Mouse (Mus musculus): ENCODE measurements around the gene BC004004.
A peak's percentile ranks its signal among the peaks of the same experiment; 100 is the strongest.
"Not testable (repeated sequence)": the region's sequence is repeated elsewhere in the genome, so short reads cannot be mapped to it uniquely, and the experiment has no call there.

BC004004 gene

DNA sequence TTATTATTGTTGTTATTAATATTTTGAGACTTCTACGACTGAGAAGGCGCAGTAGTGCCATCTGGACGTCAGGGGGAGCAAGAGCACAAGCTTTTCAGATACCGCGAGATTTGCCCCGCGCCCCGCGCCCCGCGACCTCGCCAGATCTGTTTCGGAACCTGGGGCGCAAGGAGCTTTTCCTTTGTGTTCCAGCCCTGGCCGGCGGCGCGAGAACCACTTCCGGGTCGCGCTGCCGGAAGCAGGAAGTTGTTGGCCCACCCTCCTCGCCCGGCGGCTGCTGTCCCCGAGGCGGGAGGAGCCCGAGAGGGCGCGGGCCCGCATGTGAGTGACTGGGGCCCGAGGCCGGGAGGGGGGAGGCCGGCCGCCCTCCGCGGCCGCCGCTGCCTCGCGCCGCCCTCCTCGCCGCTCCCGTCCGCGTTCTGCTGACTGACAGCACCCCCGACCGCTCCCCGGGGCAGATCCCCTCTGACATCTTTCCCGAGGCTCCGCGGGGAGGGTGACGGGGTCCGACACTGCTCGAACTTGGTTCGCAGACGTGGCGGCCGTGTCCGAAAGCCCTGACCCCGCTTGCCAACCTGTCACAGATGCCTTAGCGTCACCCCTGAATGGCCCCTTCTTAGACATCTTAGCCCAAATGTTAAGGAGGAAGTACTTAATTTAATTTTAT, at the start of gene BC004004:
TSS of gene BC004004 (plus strand) at position 107 of the 667 bp plus-strand sequence.
- DNase-seq (ENCODE audit: low read depth, low spot score), result peak; percentile 98

- no peak for DNase-seq (ENCODE audit: low read depth, low spot score)
Observed at GRCm38 (mm10) chr17:29220631-29221030, 48.0 kb upstream of the BC004004 start.

GRCm38 (mm10) chr17:29231109-29231508, 37.5 kb upstream of the BC004004 start:
- DNase-seq (ENCODE audit: low read depth, low spot score), result no peak

DNA sequence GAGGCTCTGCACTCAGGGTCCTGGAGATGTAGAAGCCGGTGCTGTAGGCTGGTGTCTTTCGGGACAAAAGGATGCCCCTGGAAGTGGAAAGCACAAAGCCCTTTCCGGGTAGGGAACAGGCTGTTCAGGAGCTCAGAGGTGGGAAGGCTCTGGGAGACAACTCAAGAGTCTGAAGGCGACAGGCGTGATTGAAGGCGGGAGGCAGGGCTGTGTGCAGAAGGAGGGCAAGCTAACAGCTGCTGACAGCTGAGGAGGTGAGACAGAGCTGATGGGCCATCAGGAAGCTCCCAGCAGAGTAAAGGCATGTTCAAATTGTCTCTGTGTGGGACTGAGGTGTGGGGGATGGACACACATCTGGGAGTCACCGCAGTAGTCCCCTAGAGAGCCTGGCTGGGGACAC, 32.5 kb upstream of the BC004004 start:
- DNase-seq (ENCODE audit: low read depth, low spot score), result peak; percentile 71

- no peak for DNase-seq (ENCODE audit: low read depth, low spot score)
Observed at GRCm38 (mm10) chr17:29237267-29237771, 31.3 kb upstream of the BC004004 start.

DNA sequence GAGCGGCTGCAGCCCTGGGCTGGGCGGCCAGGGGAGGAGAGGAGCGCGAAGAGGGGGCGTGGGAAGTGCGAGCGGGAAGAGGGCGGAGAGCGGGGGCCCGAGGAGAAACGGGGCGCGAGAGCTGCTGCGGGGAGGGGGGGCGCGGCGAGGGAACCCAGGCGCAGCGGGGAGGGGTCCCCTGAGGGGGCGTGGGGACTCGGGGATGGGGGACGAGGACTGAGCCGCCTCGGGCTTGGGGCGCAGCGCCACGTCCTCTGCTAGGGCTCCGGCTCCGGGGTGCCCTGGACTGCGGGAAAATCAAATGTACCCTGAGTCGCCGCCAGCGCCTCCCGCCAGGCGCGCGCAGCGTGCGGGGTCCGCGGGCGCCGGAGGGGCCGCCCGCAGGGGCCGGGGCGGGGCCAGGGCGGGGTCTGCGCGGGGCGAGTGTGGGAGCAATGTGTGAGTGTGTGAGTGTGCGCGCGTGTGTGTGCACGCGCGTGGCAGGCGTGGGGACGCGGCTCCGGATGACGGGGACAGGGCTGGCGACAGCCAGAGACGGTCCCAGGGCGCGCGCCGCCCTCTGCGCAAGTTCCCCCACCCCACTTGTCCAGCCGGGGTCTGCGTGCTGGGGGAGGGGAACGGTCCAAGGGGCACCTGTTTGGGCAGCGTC, 30.7 kb upstream of the BC004004 start, which contains the start of gene Cpne5:
TSS of gene Cpne5 (minus strand) at position 396 of the 649 bp plus-strand sequence.
- DNase-seq (ENCODE audit: low read depth, low spot score), result peak; percentile 59

- DNase-seq (ENCODE audit: low read depth, low spot score), result no peak
Observed at GRCm38 (mm10) chr17:29238421-29238945, 30.1 kb upstream of the BC004004 start.

DNA sequence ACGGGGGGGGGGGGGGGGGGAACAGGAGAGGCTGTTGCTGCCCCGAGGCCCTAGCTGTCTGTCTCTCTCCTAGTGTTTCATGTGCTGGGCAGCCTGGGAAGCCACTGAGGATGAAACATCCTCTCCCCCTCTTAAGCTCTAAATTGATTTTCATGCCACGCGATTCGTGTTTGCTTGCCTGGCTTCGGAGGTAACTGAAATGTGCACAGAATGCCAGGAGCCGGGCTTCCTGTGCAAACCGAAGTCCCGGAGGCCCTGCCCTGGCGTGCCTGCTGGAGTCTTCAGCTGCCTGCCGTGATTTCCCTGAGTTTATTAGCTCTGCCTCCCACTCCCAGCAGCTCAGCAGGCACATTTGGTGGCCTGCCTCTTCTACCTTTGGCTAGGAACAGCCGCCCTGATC, 23.7 kb upstream of the BC004004 start:
- DNase-seq (ENCODE audit: low read depth, low spot score), result peak; percentile 40

DNA sequence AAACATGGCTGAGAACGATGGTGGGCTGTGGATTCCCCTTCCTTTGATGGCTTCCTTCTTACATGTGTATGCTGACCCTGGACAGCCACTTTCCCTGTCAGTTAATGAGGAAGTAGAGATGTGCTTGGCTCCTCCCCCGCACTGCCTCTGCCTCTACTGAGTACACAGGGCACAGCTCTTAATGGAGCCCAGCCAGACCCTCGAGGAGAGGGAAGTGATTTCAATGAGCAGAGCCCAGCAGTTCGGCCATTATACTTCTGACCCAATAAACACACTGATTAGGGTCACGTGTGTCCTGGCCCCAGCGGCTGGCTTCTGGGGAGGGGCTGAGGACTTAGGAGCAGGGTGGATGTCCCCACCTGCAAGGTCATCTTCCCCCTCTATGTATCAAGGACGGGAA, 22.9 kb upstream of the BC004004 start:
- DNase-seq (ENCODE audit: low read depth, low spot score), result peak; percentile 29

DNA sequence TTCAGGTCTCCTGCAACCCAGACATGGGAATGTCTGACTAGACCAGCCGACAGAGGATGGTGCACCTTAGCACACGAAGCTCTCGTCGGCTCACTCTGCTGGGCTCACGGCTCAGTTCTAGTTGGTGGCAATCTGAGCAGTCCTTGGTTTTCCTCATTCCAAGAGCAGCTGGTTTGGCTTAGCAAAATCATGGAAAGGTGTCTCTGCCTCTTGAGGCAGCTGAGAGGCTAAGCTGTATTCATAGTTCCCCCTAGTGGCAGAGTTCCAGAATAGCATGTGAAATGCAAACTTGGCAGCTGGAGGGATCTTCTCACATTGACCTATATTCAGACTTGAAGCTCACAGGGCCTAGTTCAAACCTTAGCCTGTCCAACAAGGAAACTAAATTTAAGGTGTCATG, 22.0 kb upstream of the BC004004 start:
- peak; percentile 96 for DNase-seq (ENCODE audit: low read depth, low spot score)

GRCm38 (mm10) chr17:29247881-29248280, 20.7 kb upstream of the BC004004 start:
- peak; percentile 81 for DNase-seq (ENCODE audit: low read depth, low spot score)

DNA sequence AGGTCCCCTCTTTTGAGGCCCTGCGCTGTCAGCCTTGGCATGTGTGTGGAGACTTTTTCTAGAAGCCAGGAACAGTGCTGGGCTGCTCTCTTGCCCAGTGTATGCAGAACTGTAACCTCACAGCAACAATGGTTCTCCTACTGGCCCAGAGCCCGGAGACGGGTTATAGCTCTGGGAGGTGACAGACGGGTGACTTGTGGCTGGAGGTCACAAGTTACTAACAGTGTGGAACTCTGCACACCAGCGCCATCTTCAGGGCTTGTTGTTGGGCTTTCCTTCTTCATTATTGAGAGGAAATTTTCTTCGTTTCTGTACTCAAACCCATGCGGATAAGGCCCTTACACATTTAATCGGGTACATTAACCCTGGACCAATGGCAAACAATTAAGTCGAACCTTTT, 19.1 kb upstream of the BC004004 start:
- DNase-seq (ENCODE audit: low read depth, low spot score), result peak; percentile 57

DNA sequence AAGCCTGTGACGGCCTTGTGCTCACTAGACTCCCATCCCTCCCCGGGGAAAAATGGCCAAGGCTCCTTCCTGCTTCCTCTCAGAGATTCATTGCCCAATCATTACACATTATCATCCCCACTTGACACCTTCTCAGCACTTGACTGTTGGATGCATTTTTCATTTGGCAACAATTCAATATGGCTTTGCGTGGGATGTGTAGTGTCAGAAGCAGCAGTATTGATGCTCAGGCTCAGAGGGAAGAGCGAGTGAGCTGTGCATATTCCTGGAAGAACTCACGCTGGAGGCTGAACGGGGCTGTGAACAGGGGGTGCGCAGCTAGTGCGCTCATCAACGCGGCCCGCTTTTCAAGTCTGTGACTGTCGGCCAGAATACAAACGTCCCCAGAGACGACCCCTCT, 17.6 kb upstream of the BC004004 start:
- DNase-seq (ENCODE audit: low read depth, low spot score), result peak; percentile 73

DNA sequence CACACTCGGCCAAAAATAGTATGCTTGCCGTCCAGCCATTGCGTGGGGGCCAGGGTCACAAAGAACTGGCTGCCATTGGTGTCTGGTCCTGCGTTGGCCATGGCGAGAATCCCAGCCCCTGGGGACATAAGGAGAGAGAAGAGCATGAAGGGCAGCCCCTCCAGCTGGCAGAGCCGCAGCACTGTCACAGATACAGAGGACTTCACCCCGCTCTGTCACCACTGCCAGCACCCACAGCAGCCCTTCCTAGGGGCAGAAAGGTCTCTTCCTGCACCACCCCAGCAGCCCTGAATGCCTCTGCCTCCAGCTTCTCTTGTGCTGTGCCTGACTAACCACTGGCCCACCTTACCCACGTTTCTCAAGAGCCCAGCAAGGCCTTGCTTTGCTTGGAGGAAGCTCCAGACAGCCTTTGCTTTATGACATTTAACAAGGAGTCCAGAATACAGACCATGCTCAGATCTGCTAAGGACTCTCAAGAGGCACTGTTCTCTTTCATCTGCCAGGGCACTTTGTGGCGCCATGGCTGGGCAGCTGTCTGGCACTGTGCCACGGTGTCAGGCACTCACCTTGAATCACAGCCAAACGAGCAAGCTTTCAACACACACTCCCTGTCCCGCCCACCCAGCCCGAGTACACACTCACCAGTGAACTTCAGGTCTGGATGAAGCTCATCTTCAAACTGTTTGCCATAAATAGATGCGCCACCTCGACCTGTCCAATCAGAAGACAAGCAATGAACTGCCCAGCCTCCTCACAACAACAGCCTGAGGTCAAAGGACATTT, 16.8 kb upstream of the BC004004 start:
- peak; percentile 32 for DNase-seq (ENCODE audit: low read depth, low spot score)

DNA sequence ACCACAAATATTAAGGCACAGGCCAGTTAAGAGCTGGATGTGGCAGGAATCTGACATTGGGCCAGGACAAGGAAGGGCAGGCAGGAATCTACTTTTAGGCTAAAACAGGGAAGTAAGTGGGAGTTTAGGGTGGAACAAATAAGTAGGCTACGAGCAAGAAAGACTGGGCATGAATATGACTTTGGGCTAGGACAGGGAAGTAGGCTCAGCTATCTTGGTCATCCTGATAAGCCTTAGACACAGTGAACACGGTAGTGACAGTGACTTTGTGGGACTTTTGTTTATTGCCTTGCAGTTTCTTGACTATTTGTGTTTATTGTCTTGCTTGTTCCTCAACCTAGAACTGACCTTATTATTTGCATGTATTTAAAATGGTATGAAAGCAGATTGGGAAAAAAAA, 15.4 kb upstream of the BC004004 start:
- DNase-seq (ENCODE audit: low read depth, low spot score), result no peak

DNA sequence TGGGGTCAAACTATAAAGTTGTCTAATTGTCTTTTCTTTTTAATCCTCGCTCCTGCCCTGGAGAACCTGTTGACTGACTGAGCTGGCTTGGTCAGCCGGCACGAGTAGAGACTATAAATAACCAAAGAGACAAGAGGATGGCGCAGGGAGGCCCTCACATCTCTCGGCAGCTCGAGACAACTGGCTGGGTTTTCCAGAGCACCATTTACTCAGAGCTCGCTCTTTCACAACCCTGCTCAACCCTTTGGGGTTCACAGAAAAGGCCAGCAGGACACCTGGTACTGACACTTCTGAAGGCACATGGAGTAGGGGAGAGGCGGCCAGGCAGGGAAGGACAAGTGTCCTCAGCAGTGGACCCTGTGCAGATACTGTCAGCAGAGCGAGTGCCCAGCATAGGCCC, 14.9 kb upstream of the BC004004 start:
- DNase-seq (ENCODE audit: low read depth, low spot score), result no peak

- DNase-seq (ENCODE audit: low read depth, low spot score), result not testable (repeated sequence)
Observed at GRCm38 (mm10) chr17:29254784-29255183, 13.8 kb upstream of the BC004004 start.

DNA sequence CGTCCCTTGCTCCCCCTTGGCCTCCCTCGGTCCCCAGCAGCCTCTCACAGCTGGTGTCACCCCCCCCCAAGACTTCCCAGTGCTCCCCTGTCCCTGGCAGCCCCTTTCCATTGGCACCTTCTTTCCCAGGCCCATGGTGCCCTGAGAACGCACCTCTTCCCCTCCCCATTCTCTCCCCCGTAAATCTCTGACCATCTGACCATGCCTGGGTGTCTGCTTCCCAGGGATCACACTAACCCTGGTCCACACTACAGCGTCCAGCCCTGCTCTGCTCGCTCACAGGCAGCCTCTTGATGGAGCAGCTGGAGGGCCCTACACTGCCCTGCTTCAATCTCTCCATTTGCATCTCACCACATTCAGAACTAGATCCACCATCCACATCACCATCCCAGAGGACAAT, 12.1 kb upstream of the BC004004 start:
- no peak for DNase-seq (ENCODE audit: low read depth, low spot score)

DNA sequence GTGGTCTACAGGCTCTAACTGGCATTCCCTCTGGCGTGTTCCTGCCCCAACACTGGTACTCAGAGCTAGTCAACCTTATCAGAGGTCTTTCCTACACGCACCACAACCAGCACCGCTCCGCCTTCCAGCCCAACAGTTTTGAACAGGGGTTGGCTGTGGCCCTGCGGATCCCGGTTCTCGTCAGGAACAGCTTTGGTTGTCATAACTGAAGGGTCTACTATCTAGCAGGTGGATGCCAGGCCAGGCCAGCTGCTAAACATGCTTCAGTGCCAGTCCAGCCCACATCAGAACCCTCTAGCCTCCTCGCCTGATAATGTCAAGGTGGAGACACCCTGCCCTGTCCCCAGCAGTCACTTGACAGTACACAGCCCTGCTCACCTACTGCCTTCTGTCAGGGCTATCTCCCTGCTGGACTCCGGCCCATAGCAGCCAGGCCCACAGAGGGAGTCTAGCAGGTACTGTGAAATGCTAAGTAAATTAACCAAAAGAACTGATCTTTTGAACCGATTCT, 11.5 kb upstream of the BC004004 start:
- DNase-seq (ENCODE audit: low read depth, low spot score), result no peak

- no peak for DNase-seq (ENCODE audit: low read depth, low spot score)
Observed at GRCm38 (mm10) chr17:29258025-29258558, 10.5 kb upstream of the BC004004 start.

DNA sequence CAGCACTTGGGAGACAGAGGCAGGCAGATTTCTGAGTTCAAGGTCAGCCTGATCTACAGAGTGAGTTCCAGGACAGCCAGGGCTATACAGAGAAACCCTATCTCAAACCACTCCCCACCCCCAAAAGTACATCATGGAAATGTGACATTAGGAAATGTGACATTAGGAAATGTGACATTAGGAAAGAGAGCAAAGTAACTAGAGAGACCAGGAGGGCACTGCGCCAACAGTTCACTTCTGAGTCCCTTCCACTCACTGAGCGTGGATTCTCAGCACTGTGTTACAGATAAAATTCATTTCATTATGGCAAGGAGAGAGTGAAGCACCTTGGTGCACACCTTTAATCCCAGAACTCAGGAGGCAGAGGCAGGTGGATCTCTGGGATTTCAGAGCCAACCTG, 9.7 kb upstream of the BC004004 start:
- no peak for DNase-seq (ENCODE audit: low read depth, low spot score)

- peak; percentile 91 for DNase-seq (ENCODE audit: low read depth, low spot score)
Observed at GRCm38 (mm10) chr17:29259489-29259888, 9.1 kb upstream of the BC004004 start.
